Mouse (Mus musculus) E14TG2a.4 (cell line): ENCODE measurements at regions not wholly inside any gene's neighbourhood (a gene's known extent, or its start where the extent isn't known, plus 50 kb on each side); places are given as distances from the start of the nearest gene placed in this dataset.
"Not testable (repeated sequence)": the region's sequence is repeated elsewhere in the genome, so short reads cannot be mapped to it uniquely, and the experiment has no call there.

Source experiments
- H3K27me3 ChIP-seq: 2 replicates; pipeline ENCODE4 v1.6.1; 2014; ENCODE audit warnings: low read length, control low read depth; ENCODE audit not compliant: insufficient read depth
- H3K36me3 ChIP-seq: 2 replicates; pipeline ENCODE4 v1.6.1; 2014; ENCODE audit warnings: low read length, control low read depth; ENCODE audit not compliant: insufficient read depth
- H3K4me1 ChIP-seq: replicated peaks from 2 replicates; pipeline ENCODE4 v1.6.1; 2014; ENCODE audit warnings: low read depth, low read length, control low read depth
- H3K4me3 ChIP-seq: replicated peaks from 2 replicates; pipeline ENCODE4 v1.5.1; 2014; ENCODE audit warnings: mild to moderate bottlenecking, low read length
- H3K9me3 ChIP-seq: 2 replicates; pipeline ENCODE4 v1.6.1; 2014; ENCODE audit warnings: low read length, control low read depth
- CTCF ChIP-seq: conservative IDR thresholded peaks from 2 replicates; pipeline ENCODE4 v1.5.1; 2014; ENCODE audit warnings: low read length
- NANOG ChIP-seq: IDR thresholded peaks from 2 replicates; pipeline ENCODE4 v1.6.1; 2014; ENCODE audit warnings: borderline replicate concordance, low read length, mixed read lengths
- POU5F1 ChIP-seq: IDR thresholded peaks from 2 replicates; pipeline ENCODE4 v1.6.1; 2014; ENCODE audit warnings: low read length, borderline replicate concordance

GRCm38 (mm10) chr17:53087516-53087915 lies 375.6 kb downstream of the Efhb start:
- H3K36me3 ChIP-seq, result no peaks in the 10 kb centered on the region
- TF ChIP-seq POU5F1 (no peak), NANOG (no peak), CTCF (no peak)
- no peaks in the 10 kb centered on the region for H3K9me3 ChIP-seq
- H3K27me3 ChIP-seq, result no peaks in the 10 kb centered on the region
- H3K4me3 ChIP-seq, result no peak overlapping the region
- peaks cover 5% of the 10 kb centered on the region for H3K4me1 ChIP-seq

GRCm38 (mm10) chr17:53082205-53082604 lies 380.9 kb downstream of the Efhb start:
- no peaks in the 10 kb centered on the region for H3K36me3 ChIP-seq
- H3K4me1 ChIP-seq, result peaks cover 11% of the 10 kb centered on the region
- no peaks in the 10 kb centered on the region for H3K9me3 ChIP-seq
- no peak overlapping the region for H3K4me3 ChIP-seq
- TF ChIP-seq NANOG, result no peak
- no peaks in the 10 kb centered on the region for H3K27me3 ChIP-seq

- peaks cover 14% of the 10 kb centered on the region for H3K4me1 ChIP-seq
- TF ChIP-seq NANOG, result peak; percentile 26; the same call in 1 of the 2 replicates
- H3K4me3 ChIP-seq, H3K27me3 ChIP-seq, H3K36me3 ChIP-seq, H3K9me3 ChIP-seq: not testable (repeated sequence)
Observed at GRCm38 (mm10) chr17:53079281-53079680, 383.8 kb downstream of the Efhb start.

- no peak for TF ChIP-seq CTCF
- no peaks in the 10 kb centered on the region for H3K36me3 ChIP-seq
- no peaks in the 10 kb centered on the region for H3K27me3 ChIP-seq
- no peak overlapping the region for H3K4me3 ChIP-seq
- no peaks in the 10 kb centered on the region for H3K9me3 ChIP-seq
- no peaks in the 10 kb centered on the region for H3K4me1 ChIP-seq
Observed at GRCm38 (mm10) chr17:53061733-53062132, 401.4 kb downstream of the Efhb start.
